Mouse (Mus musculus) T-helper 1 cell (primary cell): Measurements from ENCODE around the gene Prdm16.

Experiments used
- in situ Hi-C: fragments of 300-600 bp; cut with MboI, MseI; formaldehyde crosslinking; loops from one replicate; pipeline ENCODE4 v1.15.1; 2025; ENCODE audit warnings: high pct_unique_total_duplicates

Gene Prdm16

GRCm38 (mm10) chr4:154422431-154422913 lies 214.2 kb downstream of the Prdm16 start:
- in situ Hi-C loops = no loop called here

- in situ Hi-C loops = no loop called here
These were observed 215.9 kb downstream of the Prdm16 start for GRCm38 (mm10) chr4:154420749-154421148.

- in situ Hi-C loops = no loop called here
These were observed 216.9 kb downstream of the Prdm16 start for GRCm38 (mm10) chr4:154419766-154420165.

GRCm38 (mm10) chr4:154418993-154419392 lies 217.7 kb downstream of the Prdm16 start:
- in situ Hi-C loops = no loop called here

DNA sequence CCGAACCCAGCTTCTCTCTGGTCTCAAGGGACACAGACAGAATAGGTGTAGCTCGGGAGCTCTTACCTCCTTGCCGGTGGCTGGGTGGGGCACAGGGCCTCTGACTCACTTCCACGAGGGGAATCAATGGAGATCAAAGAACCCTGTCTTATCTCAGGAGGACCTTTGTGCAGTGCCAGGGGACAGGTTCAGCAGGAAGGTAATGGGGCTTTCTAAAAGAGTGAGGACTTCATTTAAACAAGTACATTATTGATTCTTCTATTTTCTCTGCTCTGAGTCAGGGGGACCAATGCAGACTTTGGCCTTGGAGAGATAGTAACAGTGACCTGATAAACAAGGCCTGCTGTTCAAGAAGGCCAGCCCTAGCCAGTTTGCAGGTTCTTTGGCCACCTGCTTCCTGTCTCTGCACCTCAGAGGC lies 218.3 kb downstream of the Prdm16 start:
- in situ Hi-C loops = no loop called here

DNA sequence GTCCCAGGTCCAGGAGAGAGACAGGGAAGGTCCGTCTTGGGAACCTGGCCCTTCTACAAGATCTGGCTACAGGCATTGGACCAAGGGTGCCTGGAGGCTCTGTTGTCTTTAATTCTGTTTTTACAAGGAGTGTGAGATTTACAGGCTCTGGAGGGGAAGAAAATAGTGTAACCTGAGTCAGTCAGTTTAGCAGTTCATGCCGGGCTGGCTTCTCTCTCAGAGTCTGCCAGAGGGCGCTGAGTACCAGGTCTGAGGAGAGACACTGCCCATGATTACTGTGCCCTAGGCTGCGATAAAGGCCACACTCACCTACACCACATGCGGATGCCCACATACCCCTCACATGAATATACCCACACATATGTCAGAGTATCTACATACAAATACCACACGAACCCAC lies 219.9 kb downstream of the Prdm16 start:
- in situ Hi-C loops = no loop called here

DNA sequence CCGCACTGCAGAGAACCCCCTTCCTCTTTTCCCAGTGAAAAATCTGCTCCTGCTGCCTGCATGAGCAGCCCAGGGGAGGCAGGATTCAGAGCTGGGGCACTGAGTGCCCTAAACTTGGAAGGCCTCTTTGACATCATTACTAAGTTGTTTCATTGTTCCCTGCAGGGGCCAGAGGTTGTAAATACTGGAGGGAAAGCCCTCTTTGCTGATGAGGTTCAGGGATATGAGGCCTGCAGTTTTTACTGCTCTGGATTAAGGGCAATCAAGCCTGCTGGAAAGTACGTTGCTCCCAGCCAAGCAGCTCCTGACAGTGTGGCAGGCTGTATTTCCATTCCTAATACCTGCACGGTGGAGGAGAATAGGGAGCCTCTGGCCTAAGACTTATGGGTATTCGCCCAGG lies 221.8 kb downstream of the Prdm16 start:
- in situ Hi-C loops = no loop called here

DNA sequence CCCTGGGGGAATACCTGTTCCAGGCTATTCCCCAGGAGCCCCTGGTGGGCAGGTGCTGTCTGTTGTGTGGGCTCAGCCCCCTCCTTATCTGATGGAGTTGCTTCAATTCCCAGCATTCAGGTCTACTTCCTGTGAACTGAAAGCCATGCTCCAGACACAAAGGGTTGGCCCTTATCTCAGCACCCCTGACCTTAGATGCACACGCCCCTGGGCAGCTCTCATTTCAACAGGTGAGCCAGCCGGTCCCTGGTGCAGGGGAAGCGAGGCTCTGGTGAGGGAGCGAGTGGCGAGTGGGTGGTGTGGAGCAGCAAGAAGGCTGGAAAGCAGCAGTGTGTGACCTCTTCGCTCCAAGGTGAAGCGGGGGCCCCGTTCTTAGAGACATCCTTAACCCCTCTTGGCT lies 226.1 kb downstream of the Prdm16 start:
- in situ Hi-C loops = no loop called here

DNA sequence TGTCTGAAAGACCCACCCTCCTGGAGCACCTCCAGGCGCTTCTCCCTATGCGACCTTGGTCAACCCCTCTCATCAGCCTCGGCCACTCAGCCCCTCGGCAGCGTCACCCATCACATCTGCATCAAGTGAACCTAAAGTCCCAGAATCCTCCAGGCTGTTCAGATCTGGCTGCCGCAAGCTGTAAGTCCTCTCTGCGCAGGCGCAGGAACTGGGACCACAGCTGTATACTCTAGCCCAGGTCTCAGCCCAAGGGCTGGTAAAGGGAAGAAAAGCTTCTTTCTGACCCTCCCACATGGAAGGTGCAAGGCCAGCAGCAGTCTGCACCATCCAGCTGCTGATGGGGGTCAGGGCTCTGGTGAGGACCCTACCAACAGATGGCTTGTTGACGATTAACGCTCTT lies 226.8 kb downstream of the Prdm16 start:
- in situ Hi-C loops = no loop called here

DNA sequence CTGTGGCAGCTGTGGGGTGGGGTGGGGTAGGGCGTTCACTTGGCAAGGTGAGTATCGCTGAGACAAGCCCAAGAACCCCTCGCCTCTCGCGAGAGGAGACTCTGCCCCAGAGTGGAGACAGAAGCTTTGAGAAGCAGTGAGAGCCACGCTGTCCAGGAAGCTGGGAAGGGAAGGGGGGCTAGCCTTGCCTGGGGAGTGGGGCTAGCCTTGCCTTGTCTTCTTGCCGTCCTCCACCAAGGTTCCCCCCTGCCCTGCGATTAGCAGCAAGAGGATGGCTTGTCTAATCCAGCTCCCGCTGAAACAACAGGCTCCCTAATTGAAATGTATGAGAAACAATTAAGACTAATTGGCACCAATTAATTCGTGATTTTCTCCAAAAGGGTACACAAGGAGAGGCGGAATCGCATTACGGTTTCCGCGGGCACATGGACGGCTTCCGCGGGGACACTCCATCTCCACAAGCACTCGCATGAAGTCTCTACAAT lies 227.4 kb downstream of the Prdm16 start:
- in situ Hi-C loops = no loop called here

GRCm38 (mm10) chr4:154402948-154403347 lies 233.7 kb downstream of the Prdm16 start:
- in situ Hi-C loops = no loop called here

GRCm38 (mm10) chr4:154401982-154402932 lies 234.4 kb downstream of the Prdm16 start:
- in situ Hi-C loops = no loop called here

DNA sequence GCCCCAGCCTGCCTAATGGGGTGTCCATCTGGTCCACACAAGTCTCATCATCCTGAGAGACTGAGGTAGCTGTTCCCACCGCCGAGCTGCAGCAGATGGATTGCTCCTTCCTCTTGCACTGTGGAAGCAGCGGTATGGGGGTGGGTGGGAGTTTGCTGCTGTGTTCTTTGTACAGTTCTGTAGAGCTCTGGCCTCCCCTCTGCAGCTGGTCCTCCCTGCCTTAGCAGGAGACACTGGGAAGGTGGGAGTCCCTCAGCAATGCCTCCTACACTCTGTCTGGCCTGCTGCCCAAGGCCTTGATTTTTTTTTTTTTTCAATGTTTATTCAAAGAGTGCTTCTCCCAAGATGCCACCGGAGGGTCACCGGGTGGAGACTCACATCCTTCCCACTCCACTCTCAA lies 235.3 kb downstream of the Prdm16 start:
- in situ Hi-C loops = no loop called here

DNA sequence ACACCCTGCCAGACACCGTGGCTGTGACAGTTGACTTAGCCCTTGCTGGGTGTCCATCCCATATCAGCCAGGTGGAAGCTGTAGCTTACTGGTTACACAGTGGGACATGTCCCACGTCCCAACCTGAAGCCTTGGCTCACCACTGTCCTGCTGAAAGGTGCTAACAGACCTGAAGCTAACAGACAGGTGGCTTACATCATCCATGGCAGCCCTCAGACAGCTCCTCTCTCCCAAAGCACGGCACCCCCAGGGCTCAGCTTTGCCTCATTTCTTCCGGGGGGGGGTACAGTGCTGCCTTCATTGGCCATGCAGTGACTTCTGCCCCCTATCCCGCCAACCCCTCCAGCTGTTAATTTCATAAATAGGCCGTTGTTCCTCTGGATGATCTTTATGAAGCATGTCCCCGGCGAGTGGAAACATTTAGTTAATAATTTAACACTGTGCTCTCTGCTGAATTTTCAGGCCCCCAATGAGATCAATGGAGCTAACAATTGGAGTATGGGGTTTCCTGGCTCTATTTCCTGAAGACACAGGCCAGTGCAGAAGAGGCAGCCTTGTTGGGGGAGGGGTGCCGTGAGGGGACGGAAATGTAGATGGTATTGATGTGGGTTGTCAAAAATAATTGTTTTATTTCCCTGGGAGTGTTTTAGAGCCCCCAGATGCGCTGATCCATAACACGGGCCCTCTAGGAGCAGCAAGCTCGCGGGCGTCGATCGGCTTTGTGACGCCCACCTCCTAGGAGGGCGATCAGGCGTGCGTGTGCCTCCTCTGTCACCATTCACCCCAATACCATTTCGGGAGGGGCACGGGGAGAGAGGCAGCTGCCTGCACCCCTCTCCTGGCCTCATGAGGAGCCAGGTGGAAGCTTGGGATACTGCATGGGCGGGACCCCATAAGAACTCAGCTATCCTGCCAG lies 236.2 kb downstream of the Prdm16 start:
- in situ Hi-C loops = no loop called here

- in situ Hi-C loops = no loop called here
These were observed 237.0 kb downstream of the Prdm16 start for GRCm38 (mm10) chr4:154399634-154400033.

GRCm38 (mm10) chr4:154396652-154397301 lies 239.9 kb downstream of the Prdm16 start:
- in situ Hi-C loops = no loop called here

DNA sequence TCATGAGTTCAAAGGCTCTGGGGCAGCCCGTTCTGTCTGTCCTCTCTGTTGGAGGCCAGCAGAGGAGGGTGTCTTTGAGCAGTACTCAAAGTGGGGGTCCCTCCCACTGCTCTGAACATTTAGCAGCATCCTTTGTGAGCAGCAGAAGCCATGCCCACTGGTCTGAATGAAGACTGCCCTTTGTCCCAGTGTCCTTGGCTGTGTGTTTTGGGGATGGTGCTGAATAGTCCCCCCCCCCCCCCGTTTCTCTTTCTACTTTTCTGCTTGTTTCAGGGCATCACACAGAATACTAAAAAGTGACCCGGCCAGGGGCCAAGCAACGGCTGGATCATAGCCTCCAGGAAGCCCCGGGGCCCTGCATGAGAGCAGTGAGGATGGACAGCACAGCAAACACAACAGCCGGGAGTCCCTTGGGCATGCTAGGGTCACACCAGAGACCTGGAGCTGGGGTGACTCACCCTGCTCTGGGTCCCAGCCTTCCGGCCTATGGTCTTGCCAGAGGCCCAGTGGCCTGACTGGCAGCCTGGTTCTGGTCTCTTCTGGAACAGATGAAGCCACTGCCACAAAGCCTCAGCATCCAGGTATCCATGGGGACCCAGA lies 242.4 kb downstream of the Prdm16 start:
- in situ Hi-C loops = no loop called here

DNA sequence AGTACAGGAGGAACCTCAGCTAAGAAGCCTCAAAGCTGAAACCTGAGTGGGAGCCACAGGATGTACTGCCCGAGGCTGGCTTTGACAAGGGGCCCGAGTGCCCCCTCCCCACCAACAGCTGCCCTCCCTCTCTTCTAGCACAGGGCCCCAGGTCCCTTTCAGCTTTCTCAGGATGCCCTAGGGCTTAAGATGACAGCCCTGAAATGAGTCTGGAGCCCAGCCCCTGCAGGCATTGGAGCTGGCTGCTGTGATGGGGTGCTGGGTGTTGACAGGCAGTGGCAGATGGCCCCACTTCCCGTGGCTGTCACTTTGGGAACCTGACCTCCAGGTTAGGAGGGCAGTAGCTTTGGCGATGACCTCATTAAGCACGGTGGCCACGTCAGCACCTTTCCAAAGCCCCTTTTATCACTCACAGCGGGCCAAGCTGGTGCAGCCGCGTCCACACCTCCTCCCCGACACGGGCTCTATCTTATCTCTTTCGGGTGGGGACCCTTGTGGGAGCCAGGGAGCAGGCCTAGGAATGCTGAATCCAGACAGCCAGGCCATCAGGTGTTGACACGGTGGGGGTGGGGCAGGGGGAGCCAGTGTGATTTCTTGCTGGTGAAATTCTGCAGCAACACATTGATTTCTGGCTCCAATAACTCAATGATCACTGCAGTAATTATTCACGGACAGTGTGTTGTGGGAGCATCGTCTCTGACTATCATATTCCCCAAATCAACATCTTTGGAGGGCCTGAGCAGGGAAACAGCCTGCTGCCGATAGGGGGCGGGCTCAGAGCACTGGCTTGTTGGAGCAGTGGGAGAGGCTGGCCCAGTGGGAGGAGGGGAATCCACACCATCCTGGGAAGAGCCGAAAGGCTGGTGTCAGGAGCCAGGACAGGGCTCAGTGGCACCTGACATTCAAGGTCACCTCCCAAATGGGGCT lies 243.2 kb downstream of the Prdm16 start:
- in situ Hi-C loops = no loop called here

DNA sequence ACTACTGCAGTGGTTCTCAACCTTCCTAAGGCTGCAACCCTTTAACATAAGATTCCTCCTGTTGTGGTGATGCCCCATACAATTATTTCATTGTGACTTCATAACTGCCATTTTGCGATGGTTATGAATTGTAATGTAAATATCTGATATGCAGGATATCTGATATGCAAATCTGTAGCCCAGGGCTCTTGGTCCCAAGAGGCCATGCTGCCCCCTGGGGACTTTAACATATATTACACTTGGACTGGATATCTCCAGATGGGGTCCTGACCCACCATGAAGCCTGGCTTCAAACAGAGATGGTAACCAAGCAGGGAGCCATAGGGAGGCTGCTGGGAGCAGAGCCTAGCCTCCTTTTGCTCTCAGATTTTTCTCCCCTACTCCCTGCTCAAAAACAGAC lies 244.0 kb downstream of the Prdm16 start:
- in situ Hi-C loops = no loop called here
